Mouse (Mus musculus): ENCODE results near the gene Colgalt2. TPM values are rescaled to one million over a fixed set of nuclear protein-coding genes. Genes with fewer than 3 reads are reported as not detected.
"Not testable (repeated sequence)": the region's sequence is repeated elsewhere in the genome, so short reads cannot be mapped to it uniquely, and the experiment has no call there.

The Colgalt2 gene
- polyA plus RNA-seq, 1 experiment from 2014 or later = 0.37 TPM

GRCm38 (mm10) chr1:152434166-152434565 lies 34.5 kb downstream of the Colgalt2 start:
- 41% methylated on average over 4 of the region's 4 CpGs for WGBS (ENCODE audit: insufficient replicate concordance)
- Histone ChIP-seq H3K36me3 (ENCODE audit: control insufficient read depth, insufficient read depth) (no peaks in the 10 kb centered on the region), H3K9me3 (replicated peaks; ENCODE audit: control insufficient read depth, low read length) (no peaks in the 10 kb centered on the region), H3K4me1 (ENCODE audit: control insufficient read depth, low read depth, low read length) (no peaks in the 10 kb centered on the region), H3K9ac (ENCODE audit: low read depth, low read length) (no peak overlapping the region), H3K4me2 (ENCODE audit: low read depth, low read length) (no peak overlapping the region), H3K27ac (ENCODE audit: low read length) (no peak overlapping the region), H3K27me3 (ENCODE audit: control insufficient read depth, insufficient read depth, low read depth, low read length) (no peaks in the 10 kb centered on the region), H3K4me3 (ENCODE audit: low read depth, low read length) (no peak overlapping the region)
- 0 out of 2 replicates have a peak, but pooled peaks have one; percentile 7 for ATAC-seq (ENCODE audit: low read depth)

GRCm38 (mm10) chr1:152437518-152437917 lies 37.9 kb downstream of the Colgalt2 start:
- H3K4me2 ChIP-seq (ENCODE audit: low read depth, low read length); H3K4me3 ChIP-seq (ENCODE audit: low read depth, low read length); H3K9me3 ChIP-seq (replicated peaks; ENCODE audit: control insufficient read depth, low read length); H3K4me1 ChIP-seq (ENCODE audit: control insufficient read depth, low read depth, low read length); H3K27me3 ChIP-seq (ENCODE audit: control insufficient read depth, insufficient read depth, low read depth, low read length); ATAC-seq (ENCODE audit: low read depth); H3K27ac ChIP-seq (ENCODE audit: low read length); H3K36me3 ChIP-seq (ENCODE audit: control insufficient read depth, insufficient read depth); H3K9ac ChIP-seq (ENCODE audit: low read depth, low read length): not testable (repeated sequence)
- 65% methylated on average over 16 of the region's 17 CpGs for WGBS (ENCODE audit: insufficient replicate concordance)

GRCm38 (mm10) chr1:152439408-152439807 lies 39.8 kb downstream of the Colgalt2 start:
- Histone ChIP-seq H3K4me2 (ENCODE audit: low read depth, low read length) (no peak overlapping the region), H3K9me3 (replicated peaks; ENCODE audit: control insufficient read depth, low read length) (no peaks in the 10 kb centered on the region), H3K4me3 (ENCODE audit: low read depth, low read length) (no peak overlapping the region), H3K27me3 (ENCODE audit: control insufficient read depth, insufficient read depth, low read depth, low read length) (no peaks in the 10 kb centered on the region), H3K27ac (ENCODE audit: low read length) (no peak overlapping the region), H3K4me1 (ENCODE audit: control insufficient read depth, low read depth, low read length) (no peaks in the 10 kb centered on the region), H3K36me3 (ENCODE audit: control insufficient read depth, insufficient read depth) (no peaks in the 10 kb centered on the region), H3K9ac (ENCODE audit: low read depth, low read length) (no peak overlapping the region)
- WGBS (ENCODE audit: insufficient replicate concordance) = 60% methylated on average over 4 of the region's 4 CpGs
- ATAC-seq (ENCODE audit: low read depth) = no peak

GRCm38 (mm10) chr1:152439874-152440273 lies 40.2 kb downstream of the Colgalt2 start:
- WGBS (ENCODE audit: insufficient replicate concordance) = 69% methylated on average over 10 of the region's 10 CpGs
- no peak overlapping the region for H3K9ac ChIP-seq (ENCODE audit: low read depth, low read length)
- H3K27ac ChIP-seq (ENCODE audit: low read length) = no peak overlapping the region
- H3K4me2 ChIP-seq (ENCODE audit: low read depth, low read length) = no peak overlapping the region
- H3K36me3 ChIP-seq (ENCODE audit: control insufficient read depth, insufficient read depth) = no peaks in the 10 kb centered on the region
- no peaks in the 10 kb centered on the region for H3K9me3 ChIP-seq (replicated peaks; ENCODE audit: control insufficient read depth, low read length)
- no peak for ATAC-seq (ENCODE audit: low read depth)
- no peak overlapping the region for H3K4me3 ChIP-seq (ENCODE audit: low read depth, low read length)
- H3K4me1 ChIP-seq (ENCODE audit: control insufficient read depth, low read depth, low read length) = no peaks in the 10 kb centered on the region
- H3K27me3 ChIP-seq (ENCODE audit: control insufficient read depth, insufficient read depth, low read depth, low read length) = no peaks in the 10 kb centered on the region

GRCm38 (mm10) chr1:152444630-152445029 lies 45.0 kb downstream of the Colgalt2 start:
- H3K27ac ChIP-seq (ENCODE audit: low read length) = no peak overlapping the region
- H3K4me3 ChIP-seq (ENCODE audit: low read depth, low read length) = no peak overlapping the region
- 56% methylated on average over 7 of the region's 7 CpGs for WGBS (ENCODE audit: insufficient replicate concordance)
- H3K36me3 ChIP-seq (ENCODE audit: control insufficient read depth, insufficient read depth) = no peaks in the 10 kb centered on the region
- 0 out of 2 replicates have a peak, but pooled peaks have one; percentile 11 for ATAC-seq (ENCODE audit: low read depth)
- H3K9ac ChIP-seq (ENCODE audit: low read depth, low read length) = no peak overlapping the region
- no peaks in the 10 kb centered on the region for H3K27me3 ChIP-seq (ENCODE audit: control insufficient read depth, insufficient read depth, low read depth, low read length)
- no peaks in the 10 kb centered on the region for H3K9me3 ChIP-seq (replicated peaks; ENCODE audit: control insufficient read depth, low read length)
- no peaks in the 10 kb centered on the region for H3K4me1 ChIP-seq (ENCODE audit: control insufficient read depth, low read depth, low read length)
- H3K4me2 ChIP-seq (ENCODE audit: low read depth, low read length) = no peak overlapping the region

GRCm38 (mm10) chr1:152445925-152446324 lies 46.3 kb downstream of the Colgalt2 start:
- H3K9ac ChIP-seq (ENCODE audit: low read depth, low read length) = no peak overlapping the region
- H3K27me3 ChIP-seq (ENCODE audit: control insufficient read depth, insufficient read depth, low read depth, low read length) = no peaks in the 10 kb centered on the region
- H3K4me2 ChIP-seq (ENCODE audit: low read depth, low read length) = no peak overlapping the region
- 66% methylated on average over 6 of the region's 6 CpGs for WGBS (ENCODE audit: insufficient replicate concordance)
- no peaks in the 10 kb centered on the region for H3K36me3 ChIP-seq (ENCODE audit: control insufficient read depth, insufficient read depth)
- no peak overlapping the region for H3K27ac ChIP-seq (ENCODE audit: low read length)
- ATAC-seq (ENCODE audit: low read depth) = no peak
- no peaks in the 10 kb centered on the region for H3K4me1 ChIP-seq (ENCODE audit: control insufficient read depth, low read depth, low read length)
- H3K4me3 ChIP-seq (ENCODE audit: low read depth, low read length) = no peak overlapping the region
- no peaks in the 10 kb centered on the region for H3K9me3 ChIP-seq (replicated peaks; ENCODE audit: control insufficient read depth, low read length)

- no peaks in the 10 kb centered on the region for H3K4me1 ChIP-seq (ENCODE audit: control insufficient read depth, low read depth, low read length)
- no peaks in the 10 kb centered on the region for H3K36me3 ChIP-seq (ENCODE audit: control insufficient read depth, insufficient read depth)
- no peak for ATAC-seq (ENCODE audit: low read depth)
- no peaks in the 10 kb centered on the region for H3K9me3 ChIP-seq (replicated peaks; ENCODE audit: control insufficient read depth, low read length)
- no peak overlapping the region for H3K9ac ChIP-seq (ENCODE audit: low read depth, low read length)
- 62% methylated on average over 5 of the region's 5 CpGs for WGBS (ENCODE audit: insufficient replicate concordance)
- H3K4me3 ChIP-seq (ENCODE audit: low read depth, low read length) = no peak overlapping the region
- no peak overlapping the region for H3K4me2 ChIP-seq (ENCODE audit: low read depth, low read length)
- H3K27ac ChIP-seq (ENCODE audit: low read length) = no peak overlapping the region
- H3K27me3 ChIP-seq (ENCODE audit: control insufficient read depth, insufficient read depth, low read depth, low read length) = no peaks in the 10 kb centered on the region
These were observed 54.9 kb downstream of the Colgalt2 start for GRCm38 (mm10) chr1:152454536-152454935.

- no peaks in the 10 kb centered on the region for H3K36me3 ChIP-seq (ENCODE audit: control insufficient read depth, insufficient read depth)
- no peak overlapping the region for H3K4me3 ChIP-seq (ENCODE audit: low read depth, low read length)
- no peaks in the 10 kb centered on the region for H3K9me3 ChIP-seq (replicated peaks; ENCODE audit: control insufficient read depth, low read length)
- no peak overlapping the region for H3K4me2 ChIP-seq (ENCODE audit: low read depth, low read length)
- no peak overlapping the region for H3K9ac ChIP-seq (ENCODE audit: low read depth, low read length)
- no peaks in the 10 kb centered on the region for H3K4me1 ChIP-seq (ENCODE audit: control insufficient read depth, low read depth, low read length)
- H3K27ac ChIP-seq (ENCODE audit: low read length) = no peak overlapping the region
- no peak for ATAC-seq (ENCODE audit: low read depth)
- 72% methylated on average over 10 of the region's 10 CpGs for WGBS (ENCODE audit: insufficient replicate concordance)
- no peaks in the 10 kb centered on the region for H3K27me3 ChIP-seq (ENCODE audit: control insufficient read depth, insufficient read depth, low read depth, low read length)
These were observed 55.9 kb downstream of the Colgalt2 start for GRCm38 (mm10) chr1:152455275-152456243.

- 55% methylated on average over 3 of the region's 3 CpGs for WGBS (ENCODE audit: insufficient replicate concordance)
- Histone ChIP-seq H3K9me3 (replicated peaks; ENCODE audit: control insufficient read depth, low read length) (no peaks in the 10 kb centered on the region), H3K27ac (ENCODE audit: low read length) (no peak overlapping the region), H3K27me3 (ENCODE audit: control insufficient read depth, insufficient read depth, low read depth, low read length) (no peaks in the 10 kb centered on the region), H3K36me3 (ENCODE audit: control insufficient read depth, insufficient read depth) (no peaks in the 10 kb centered on the region), H3K4me3 (ENCODE audit: low read depth, low read length) (no peak overlapping the region), H3K9ac (ENCODE audit: low read depth, low read length) (no peak overlapping the region), H3K4me1 (ENCODE audit: control insufficient read depth, low read depth, low read length) (no peaks in the 10 kb centered on the region), H3K4me2 (ENCODE audit: low read depth, low read length) (no peak overlapping the region)
- ATAC-seq (ENCODE audit: low read depth) = no peak
These were observed 56.6 kb downstream of the Colgalt2 start for GRCm38 (mm10) chr1:152456266-152456665.
